Mouse (Mus musculus): ENCODE measurements around the gene D930020B18Rik. TPM values are rescaled to one million over a fixed set of nuclear protein-coding genes. Genes with fewer than 3 reads are reported as not detected.

Gene D930020B18Rik
- 0.29 TPM for polyA plus RNA-seq (2017; shearing (Covaris generic))

GRCm38 (mm10) chr10:121641272-121642053 is at the start of gene D930020B18Rik:
Gene D930020B18Rik, plus strand, starts transcription at chr10:121641588.

GRCm38 (mm10) chr10:121626186-121626882 is 15.1 kb upstream of the D930020B18Rik start, which contains the start of gene Xpot:
Gene Xpot, minus strand, starts transcription at chr10:121626332.

GRCm38 (mm10) chr10:121739548-121740505 is 98.4 kb downstream of the D930020B18Rik start, which contains the start of gene BC048403:
Gene BC048403, plus strand, starts transcription at chr10:121739937.

Other genes with a start within 250 kb of the D930020B18Rik start
- gene Rassf3, start 165.2 kb upstream of the D930020B18Rik start, polyA plus RNA-seq (2017; shearing (Covaris generic)) = 2.2 TPM
- gene Tbk1, start 54.8 kb upstream of the D930020B18Rik start, polyA plus RNA-seq (2017; shearing (Covaris generic)) = 107 TPM
- 27.8 TPM for gene Xpot, start 15.3 kb upstream of the D930020B18Rik start, polyA plus RNA-seq (2017; shearing (Covaris generic))
- gene BC048403, start 98.3 kb downstream of the D930020B18Rik start, polyA plus RNA-seq (2017; shearing (Covaris generic)) = 2.6 TPM

Measured in activated CD4-positive, CD25-positive, alpha-beta regulatory T cell, adult 9 weeks (primary cell).